Mouse (Mus musculus) cerebellum, adult (tissue): Measurements from ENCODE around the gene Isyna1.

ENCODE experiments used
- ATAC-seq: cut with Nextera tagmentation; 2 replicates; pipeline ENCODE4 v1.9.2; 2017; ENCODE audit warnings: mild to moderate bottlenecking, moderate library complexity, mixed read lengths; ENCODE audit not compliant: insufficient number of reproducible peaks, low FRiP score, low TSS enrichment

The Isyna1 gene

DNA sequence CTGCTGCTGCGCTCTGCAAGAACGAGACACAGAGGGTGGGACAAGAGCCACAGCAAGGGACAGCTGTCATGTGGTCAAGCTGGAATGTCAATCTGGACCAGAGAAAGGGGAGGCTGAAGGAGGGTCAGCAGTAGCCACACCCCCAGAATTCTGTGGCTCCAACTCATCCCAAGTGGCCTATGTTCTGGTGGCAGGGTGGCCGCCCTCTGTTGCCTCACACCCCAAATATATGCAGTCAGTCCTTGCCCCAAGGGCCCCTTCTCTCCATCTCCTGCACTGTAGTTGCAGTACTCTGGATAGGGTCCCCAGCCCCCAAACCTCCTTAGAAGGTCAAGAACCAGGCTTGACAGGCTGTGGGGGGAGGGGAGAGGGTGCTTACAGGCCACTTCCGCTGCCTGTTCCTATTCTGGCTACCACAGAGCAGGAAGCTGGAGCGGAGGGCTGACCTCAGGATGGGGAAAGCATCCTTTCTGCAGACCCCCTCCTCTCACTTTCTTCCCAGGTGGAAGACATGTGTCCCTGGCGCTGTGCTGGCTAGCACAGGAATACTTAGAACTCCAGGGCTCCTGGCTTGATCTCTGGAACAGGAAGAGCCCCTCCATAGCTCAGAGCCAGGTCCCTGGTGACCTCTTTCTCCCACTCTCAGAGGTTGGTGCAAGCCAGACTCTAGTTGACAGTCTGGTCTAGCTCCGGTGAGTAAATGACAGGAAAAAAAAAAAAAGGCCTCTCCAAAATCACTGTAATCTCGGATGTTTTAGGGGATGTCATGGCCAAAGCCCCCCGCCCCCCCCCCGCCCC is 6.5 kb downstream of the Isyna1 start:
- no peak for ATAC-seq

GRCm38 (mm10) chr8:70601271-70601649 is 7.1 kb downstream of the Isyna1 start:
- no peak for ATAC-seq

DNA sequence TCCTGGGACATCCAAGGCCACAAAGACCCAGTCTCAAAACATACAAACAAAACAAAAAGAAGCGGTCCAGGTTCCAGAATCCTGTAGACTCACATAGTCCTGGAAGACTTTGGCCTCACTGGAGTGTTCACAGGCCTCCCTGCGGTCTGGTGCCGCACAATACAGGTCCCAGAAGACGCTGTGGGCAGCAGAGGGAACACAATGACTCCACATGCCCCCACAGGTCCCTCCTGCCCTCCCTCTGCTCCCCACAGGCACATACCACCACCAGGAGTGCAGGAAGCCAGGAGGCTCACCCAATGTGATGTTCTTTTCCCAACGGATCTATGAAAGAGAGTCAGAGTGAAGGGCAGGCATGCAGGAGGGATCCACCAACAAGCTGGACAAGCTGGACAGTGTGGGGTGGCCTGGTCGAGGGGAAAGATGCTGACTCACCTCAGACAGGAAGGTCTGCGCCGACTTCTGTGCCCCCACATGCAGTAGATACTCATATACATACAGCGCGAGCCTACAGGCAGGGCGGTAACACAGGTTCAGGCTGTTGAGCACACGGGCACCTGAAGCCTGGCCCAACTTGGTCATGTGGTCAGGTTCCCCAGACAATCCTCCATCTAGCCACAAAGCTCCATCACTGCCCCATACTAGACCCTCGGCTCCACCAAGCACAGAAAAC is 8.1 kb downstream of the Isyna1 start:
- no peak for ATAC-seq

- no peak for ATAC-seq
These were observed 10.4 kb downstream of the Isyna1 start for GRCm38 (mm10) chr8:70604558-70604957.

- ATAC-seq: no peak
These were observed 12.0 kb downstream of the Isyna1 start for GRCm38 (mm10) chr8:70605871-70606779.

GRCm38 (mm10) chr8:70606780-70607602 is 12.8 kb downstream of the Isyna1 start:
- no peak for ATAC-seq

- ATAC-seq: no peak
These were observed 13.4 kb downstream of the Isyna1 start for GRCm38 (mm10) chr8:70607603-70607897.

DNA sequence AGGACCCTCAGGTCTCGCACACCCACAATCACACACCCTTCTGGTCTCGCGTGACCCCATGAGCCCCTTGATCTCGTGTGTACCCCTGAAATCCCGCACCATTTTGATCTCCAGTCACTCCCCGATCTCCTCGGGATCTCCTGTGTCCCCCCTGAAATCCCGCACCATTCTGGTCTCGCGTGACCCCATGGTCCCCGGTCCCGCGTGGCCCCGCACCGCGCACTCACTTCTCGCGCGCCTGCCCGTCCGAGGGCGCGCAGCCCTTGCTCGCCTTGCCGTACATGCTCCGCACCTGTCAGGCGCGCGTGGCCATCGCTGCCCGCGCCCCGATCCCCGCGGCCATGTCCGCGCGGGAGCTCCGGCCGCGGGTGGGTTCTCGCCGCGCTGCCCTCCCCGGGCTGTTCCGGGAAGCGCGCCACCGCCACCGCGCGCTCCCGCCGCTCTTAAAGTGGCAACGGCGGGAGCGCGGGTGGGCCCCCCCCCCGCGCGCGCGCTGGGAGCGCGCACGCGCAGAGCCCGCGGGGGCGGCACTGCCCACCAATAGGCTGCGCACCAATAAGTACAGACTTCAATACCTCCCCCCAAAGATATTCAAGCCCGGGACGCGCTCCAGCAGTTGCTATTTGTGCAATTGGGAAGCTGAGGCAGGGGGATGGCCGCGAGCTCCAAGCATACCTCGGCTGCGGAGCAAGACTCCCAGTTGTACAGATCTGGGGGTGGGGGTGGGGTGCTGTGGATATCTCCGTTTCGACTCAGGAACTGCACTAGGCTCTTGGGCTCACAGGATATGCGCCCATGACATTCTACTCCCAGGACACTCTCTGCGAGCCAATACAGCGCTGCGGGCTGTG is 13.9 kb downstream of the Isyna1 start:
- ATAC-seq: no peak

GRCm38 (mm10) chr8:70608749-70609367 is 14.7 kb downstream of the Isyna1 start, which contains the start of gene Ssbp4:
Gene Ssbp4 (minus strand): TSS chr8:70608872.
- no peak for ATAC-seq

DNA sequence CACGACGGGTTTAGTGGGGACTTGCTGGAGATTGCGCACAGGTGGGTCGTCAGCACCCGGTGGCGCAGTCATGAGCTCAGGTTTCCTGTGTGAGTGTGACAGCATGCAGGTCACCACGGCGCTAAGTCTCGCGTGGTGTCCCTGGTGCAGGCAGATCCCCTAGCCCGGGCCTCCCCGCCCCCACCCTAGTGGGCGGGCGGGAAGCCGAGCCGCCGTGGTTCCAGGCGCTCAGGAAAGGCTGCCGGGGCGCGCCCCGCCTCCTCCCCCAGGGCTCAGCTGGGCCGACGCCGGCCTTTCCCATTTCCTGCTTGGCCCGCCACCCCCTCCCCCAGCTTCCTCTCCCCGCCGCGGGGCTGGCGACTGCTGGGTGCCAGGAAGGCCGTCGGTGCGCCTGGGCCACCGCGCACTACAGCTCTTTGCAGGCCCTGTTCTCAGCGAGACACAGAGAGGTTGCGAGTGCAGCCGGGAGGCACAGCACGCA is 15.2 kb downstream of the Isyna1 start:
- ATAC-seq: no peak

DNA sequence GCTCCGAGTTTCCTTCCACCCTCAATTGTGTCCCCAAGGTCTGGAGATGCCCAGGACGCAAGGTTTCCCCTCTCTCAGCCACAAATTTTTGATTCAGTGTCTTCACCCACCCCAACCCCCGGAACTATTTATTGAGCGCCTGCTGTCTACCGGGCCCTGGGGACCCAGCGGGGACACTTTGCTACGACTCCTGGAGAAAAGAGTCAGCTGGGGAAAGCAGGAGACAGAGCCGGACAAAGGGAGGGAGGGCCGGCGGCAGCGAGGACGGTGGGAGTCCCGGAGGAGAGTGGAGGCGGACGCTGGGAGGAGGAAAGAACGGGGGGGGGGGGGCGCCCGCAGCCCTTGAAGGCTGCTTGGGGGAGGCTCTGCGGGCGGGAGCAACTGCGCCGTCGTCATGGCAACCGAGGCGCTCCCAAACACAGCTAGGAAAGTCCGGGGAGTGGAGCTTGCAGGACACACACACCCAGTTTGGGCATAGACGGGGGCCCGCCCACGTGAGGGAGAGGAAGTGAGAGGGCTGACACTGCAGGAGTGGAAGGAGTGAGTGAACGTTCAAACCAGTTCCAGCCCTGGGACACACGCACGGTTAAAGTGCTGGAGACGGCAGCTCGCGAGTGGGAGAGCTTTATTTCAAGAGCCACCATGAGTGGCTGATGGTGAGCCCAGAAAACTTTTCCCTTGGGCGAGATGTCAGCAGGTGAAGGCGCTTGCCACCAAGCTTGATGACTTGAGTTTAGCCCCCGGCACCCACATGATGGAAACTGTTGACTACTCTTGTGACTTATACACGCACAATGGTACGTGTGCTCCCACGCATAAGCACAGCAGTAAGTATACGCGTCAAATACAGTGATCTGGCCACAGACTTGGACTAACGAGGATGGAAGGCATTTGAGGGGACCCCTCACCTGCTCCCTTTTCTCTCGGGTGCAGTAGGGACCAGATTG is 15.9 kb downstream of the Isyna1 start:
- ATAC-seq: no peak

DNA sequence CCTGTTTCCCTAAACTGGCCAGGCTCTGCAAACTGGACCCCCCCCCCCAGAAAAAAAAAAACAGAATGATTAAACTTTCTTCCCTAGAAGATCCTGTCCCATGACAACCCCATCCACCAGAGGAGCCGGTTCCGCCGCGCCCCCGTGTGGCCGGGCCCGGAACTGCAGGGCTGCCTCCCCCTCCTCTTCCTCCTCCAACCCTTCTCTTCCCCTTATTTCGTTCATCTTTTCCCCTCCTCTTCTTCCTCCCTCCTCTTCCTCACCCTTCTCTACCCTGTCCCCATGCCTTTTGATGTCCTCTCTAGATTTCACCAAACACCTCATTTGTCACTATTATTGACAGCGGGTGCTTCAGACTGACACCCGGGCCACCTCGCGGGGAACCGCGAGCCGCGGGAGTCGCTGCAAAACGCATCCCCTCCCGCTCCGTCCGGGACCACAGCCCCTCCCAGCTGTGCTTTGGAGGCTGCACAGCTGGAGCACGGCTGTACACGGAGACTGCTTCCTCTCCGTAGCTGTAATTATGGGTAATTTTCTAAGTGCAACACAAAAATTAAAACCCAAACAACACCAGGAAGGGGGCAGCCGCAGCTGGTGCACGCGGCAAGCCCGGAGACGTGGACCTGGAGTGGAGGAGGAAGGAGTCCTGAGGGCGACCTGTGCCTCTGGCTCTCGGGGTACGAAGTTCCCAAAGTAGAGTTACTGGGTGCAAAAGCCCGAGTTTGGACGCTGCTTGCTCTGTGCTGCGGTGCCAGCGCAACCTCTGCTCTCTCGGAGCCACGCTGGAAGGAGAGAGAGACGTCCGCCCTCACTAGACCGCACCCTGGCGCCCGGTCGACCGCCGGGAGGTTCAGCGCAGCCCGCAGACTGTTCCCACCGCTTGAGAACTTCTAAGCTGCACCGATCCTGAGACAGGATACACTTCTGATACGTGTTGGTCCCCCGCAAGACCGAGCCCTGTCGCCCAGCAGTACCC is 16.9 kb downstream of the Isyna1 start:
- ATAC-seq: no peak

DNA sequence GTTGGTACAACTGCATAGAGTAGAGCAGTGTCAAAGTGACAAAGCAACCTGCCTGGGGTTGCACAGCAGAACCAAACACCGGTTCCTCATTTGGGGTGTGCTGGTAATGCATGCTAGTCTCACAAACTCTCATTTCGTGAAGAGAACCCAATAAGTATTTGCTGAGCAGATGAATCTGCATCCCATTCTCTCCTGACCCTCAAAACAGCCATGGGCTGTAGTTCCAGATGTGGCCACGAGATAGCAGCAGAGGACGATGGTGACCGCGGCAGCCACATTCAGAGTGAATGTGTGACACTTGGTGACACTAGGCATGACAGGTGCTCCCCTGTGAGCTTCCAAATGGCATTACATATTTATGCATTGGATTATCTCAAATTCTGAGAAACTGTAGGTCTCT is 17.7 kb downstream of the Isyna1 start:
- ATAC-seq: no peak

DNA sequence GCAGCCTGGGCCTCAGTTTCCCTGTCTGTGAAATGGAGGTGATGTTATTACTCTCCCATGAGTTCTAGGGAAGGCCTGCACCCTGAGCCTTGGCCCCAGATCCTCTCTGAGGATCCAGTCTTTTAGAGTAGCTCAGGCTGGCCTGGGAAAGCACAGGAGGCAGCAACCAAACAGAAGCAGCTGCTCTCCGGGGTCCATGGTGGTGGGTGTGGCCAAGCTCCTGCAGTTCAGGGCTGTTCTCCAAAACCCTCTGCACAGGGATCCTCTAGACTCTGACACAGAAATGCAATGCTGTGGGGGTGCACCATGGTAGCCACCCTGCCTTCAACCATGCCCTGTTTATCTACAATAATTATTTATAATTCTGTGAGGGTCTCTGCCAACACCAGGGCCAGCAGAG is 19.6 kb downstream of the Isyna1 start:
- ATAC-seq: no peak

DNA sequence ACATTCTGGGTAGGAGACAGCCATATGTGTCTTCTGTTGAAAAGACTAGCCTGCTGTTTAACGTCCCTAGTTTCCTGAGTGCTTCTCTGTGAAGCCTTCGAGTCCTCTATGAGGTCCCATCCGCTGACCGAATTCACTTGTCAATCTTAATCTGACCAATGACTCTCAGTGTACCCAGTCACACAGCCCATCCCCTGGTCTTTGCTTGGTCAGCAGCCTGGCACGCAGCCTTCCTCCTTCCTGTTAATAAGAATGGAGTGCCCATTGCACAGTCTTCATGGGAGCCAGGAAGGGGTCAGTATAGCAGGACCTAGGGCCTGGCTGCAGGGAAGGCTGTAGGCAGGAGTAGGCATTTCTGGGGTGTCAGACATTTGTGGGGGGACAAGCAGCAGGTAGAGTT is 20.3 kb downstream of the Isyna1 start:
- ATAC-seq: no peak

DNA sequence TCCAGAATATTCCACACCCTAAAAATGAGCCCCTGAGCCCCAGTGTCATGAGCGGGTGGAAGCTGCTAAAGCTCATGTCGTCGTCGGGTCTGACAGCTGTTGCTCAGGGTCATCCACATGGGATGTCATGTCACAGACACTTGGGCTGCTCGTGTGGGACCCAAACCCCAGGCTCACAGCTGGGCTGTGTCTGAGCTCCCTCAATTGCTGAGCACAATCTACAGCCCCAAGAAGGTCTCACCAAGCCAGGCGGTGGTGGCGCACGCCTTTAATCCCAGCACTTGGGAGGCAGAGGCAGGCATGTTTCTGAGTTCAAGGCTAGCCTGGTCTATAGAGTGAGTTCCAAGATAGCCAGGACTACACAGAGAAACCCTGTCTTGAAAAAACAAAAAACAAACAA is 21.1 kb downstream of the Isyna1 start:
- ATAC-seq: no peak

DNA sequence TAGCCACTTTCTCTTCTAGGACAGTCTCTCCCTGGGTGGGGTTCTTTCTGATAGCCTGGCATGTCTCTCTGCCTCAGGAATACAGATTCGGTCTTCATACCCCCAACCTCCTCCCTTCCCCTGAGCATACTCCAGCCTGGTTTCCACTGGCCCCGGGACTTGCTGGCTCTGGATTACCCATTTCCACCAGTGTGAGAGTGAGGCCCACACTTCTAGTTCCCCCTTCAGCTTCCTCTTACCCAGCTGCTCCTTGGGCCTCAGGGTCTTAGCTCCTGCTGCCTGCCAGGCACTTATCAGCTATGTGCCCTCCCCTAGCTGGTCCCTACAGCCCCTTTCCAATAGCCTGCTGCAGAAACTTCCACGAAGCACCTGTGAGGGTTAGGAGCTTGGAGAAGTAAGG is 21.7 kb downstream of the Isyna1 start, which contains the start of gene Lrrc25:
TSS of gene Lrrc25 (plus strand) at position 262 of the 400 bp plus-strand sequence.
- no peak for ATAC-seq
